Mouse (Mus musculus) kidney, embryonic 14.5 days (tissue): ENCODE results near the gene Anxa1. TPM values are rescaled to one million over a fixed set of nuclear protein-coding genes. Genes with fewer than 3 reads are reported as not detected.

Experiments
- ATAC-seq: fragments of 200-750 bp; cut with Nextera tagmentation; 2 replicates; pipeline ENCODE4 v1.8.0; 2017; ENCODE audit warnings: moderate number of reproducible peaks, mild to moderate bottlenecking, moderate TSS enrichment, moderate library complexity; ENCODE audit not compliant: low FRiP score, low TSS enrichment
- H3K27ac ChIP-seq: fragments of 300-500 bp; sonication (generic); 2 replicates; pipeline ENCODE4 v1.5.1; 2014; ENCODE audit warnings: low read depth, mild to moderate bottlenecking, low read length, moderate library complexity, mixed read lengths
- H3K27me3 ChIP-seq: fragments of 300-500 bp; sonication (generic); 2 replicates; pipeline ENCODE4 v1.6.1; 2014; ENCODE audit warnings: mild to moderate bottlenecking, low read length; ENCODE audit not compliant: control insufficient read depth, insufficient read depth
- H3K36me3 ChIP-seq: fragments of 300-500 bp; sonication (generic); 2 replicates; pipeline ENCODE4 v1.6.1; 2014; ENCODE audit warnings: low read length, mixed read lengths; ENCODE audit not compliant: control insufficient read depth, insufficient read depth
- H3K4me1 ChIP-seq: fragments of 300-500 bp; sonication (generic); 2 replicates; pipeline ENCODE4 v1.6.1; 2014; ENCODE audit warnings: low read length, mixed read lengths; ENCODE audit not compliant: control insufficient read depth, insufficient read depth
- H3K4me2 ChIP-seq: fragments of 300-500 bp; sonication (generic); replicated peaks from 2 replicates; pipeline ENCODE4 v1.6.1; 2014; ENCODE audit warnings: low read depth, mild to moderate bottlenecking, low read length
- H3K4me3 ChIP-seq: fragments of 300-500 bp; sonication (generic); 2 replicates; pipeline ENCODE4 v1.5.1; 2014; ENCODE audit warnings: mild to moderate bottlenecking, low read length
- H3K9ac ChIP-seq: fragments of 300-500 bp; sonication (generic); 2 replicates; pipeline ENCODE4 v1.6.1; 2014; ENCODE audit warnings: low read depth, mild to moderate bottlenecking, low read length, moderate library complexity
- H3K9me3 ChIP-seq: fragments of 300-500 bp; sonication (generic); 2 replicates; pipeline ENCODE4 v1.6.1; 2016; ENCODE audit warnings: low read length; ENCODE audit not compliant: control insufficient read depth
- WGBS: fragments of 180-500 bp; shearing (Covaris S2); extraction: QIAGEN DNeasy Blood & Tissue Kit; methylation state at CpG from one replicate; pipeline ENCODE4 v1.1.7; 2014; 5-methylcytosine and 5-hydroxymethylcytosine counted together
- polyA plus RNA-seq: library from polyadenylated mRNA; unstranded; fragments of >200 nt; fragmentation: Nextera tagmentation; extraction: Ambion mirVana; gene quantifications from 2 replicates; pipeline ENCODE4 v1.2.1, GENCODE M21; 2014

The Anxa1 gene
- polyA plus RNA-seq, 1 experiment from 2014 or later, result 25.6 TPM

- Histone ChIP-seq H3K4me2 (no peak overlapping the region; the same call in 1 of the 2 replicates), H3K9ac (no peak overlapping the region), H3K27me3 (no peaks in the 10 kb centered on the region), H3K27ac (no peak overlapping the region), H3K9me3 (no peaks in the 10 kb centered on the region), H3K36me3 (no peaks in the 10 kb centered on the region), H3K4me3 (no peak overlapping the region), H3K4me1 (no peaks in the 10 kb centered on the region)
- WGBS, result 73% methylated on average over 6 of the region's 6 CpGs
- ATAC-seq, result no peak
Observed at GRCm38 (mm10) chr19:20389245-20389644, 1.5 kb downstream of the Anxa1 start.

GRCm38 (mm10) chr19:20388276-20388675 lies 2.5 kb downstream of the Anxa1 start:
- 87% methylated on average over 6 of the region's 6 CpGs for WGBS
- no peaks in the 10 kb centered on the region for H3K27me3 ChIP-seq
- H3K4me3 ChIP-seq, result no peak overlapping the region
- no peak overlapping the region for H3K27ac ChIP-seq
- H3K9ac ChIP-seq, result no peak overlapping the region
- no peak overlapping the region for H3K4me2 ChIP-seq
- no peaks in the 10 kb centered on the region for H3K4me1 ChIP-seq
- H3K9me3 ChIP-seq, result no peaks in the 10 kb centered on the region
- ATAC-seq, result no peak
- H3K36me3 ChIP-seq, result no peaks in the 10 kb centered on the region

GRCm38 (mm10) chr19:20386296-20386695 lies 4.4 kb downstream of the Anxa1 start:
- Histone ChIP-seq H3K9ac (no peak overlapping the region), H3K27me3 (no peaks in the 10 kb centered on the region), H3K36me3 (no peaks in the 10 kb centered on the region), H3K9me3 (no peaks in the 10 kb centered on the region), H3K4me1 (no peaks in the 10 kb centered on the region), H3K27ac (no peak overlapping the region), H3K4me2 (no peak overlapping the region), H3K4me3 (no peak overlapping the region)
- 83% methylated on average over 2 of the region's 2 CpGs for WGBS
- no peak for ATAC-seq

GRCm38 (mm10) chr19:20385645-20386044 lies 5.1 kb downstream of the Anxa1 start:
- no peaks in the 10 kb centered on the region for H3K4me1 ChIP-seq
- ATAC-seq, result no peak
- 85% methylated on average over 6 of the region's 6 CpGs for WGBS
- H3K27ac ChIP-seq, result no peak overlapping the region
- no peak overlapping the region for H3K9ac ChIP-seq
- H3K4me2 ChIP-seq, result no peak overlapping the region
- no peaks in the 10 kb centered on the region for H3K27me3 ChIP-seq
- no peaks in the 10 kb centered on the region for H3K36me3 ChIP-seq
- no peak overlapping the region for H3K4me3 ChIP-seq
- H3K9me3 ChIP-seq, result no peaks in the 10 kb centered on the region

GRCm38 (mm10) chr19:20381207-20381752 lies 9.5 kb downstream of the Anxa1 start:
- Histone ChIP-seq H3K4me2 (no peak overlapping the region), H3K4me1 (no peaks in the 10 kb centered on the region), H3K36me3 (no peaks in the 10 kb centered on the region), H3K9me3 (no peaks in the 10 kb centered on the region), H3K27ac (no peak overlapping the region), H3K4me3 (no peak overlapping the region), H3K9ac (no peak overlapping the region), H3K27me3 (no peaks in the 10 kb centered on the region)
- WGBS, result 77% methylated on average over 2 of the region's 2 CpGs
- no peak for ATAC-seq

GRCm38 (mm10) chr19:20370175-20370574 lies 20.6 kb downstream of the Anxa1 start:
- Histone ChIP-seq H3K27me3 (no peaks in the 10 kb centered on the region), H3K4me1 (no peaks in the 10 kb centered on the region), H3K27ac (no peak overlapping the region), H3K9ac (no peak overlapping the region), H3K36me3 (no peaks in the 10 kb centered on the region), H3K4me2 (no peak overlapping the region), H3K4me3 (no peak overlapping the region), H3K9me3 (no peaks in the 10 kb centered on the region)
- no peak for ATAC-seq
- WGBS, result 86% methylated on average over 2 of the region's 2 CpGs

GRCm38 (mm10) chr19:20366571-20366970 lies 24.2 kb downstream of the Anxa1 start:
- no peak overlapping the region for H3K4me3 ChIP-seq
- H3K4me1 ChIP-seq, result no peaks in the 10 kb centered on the region
- 84% methylated on average over 5 of the region's 5 CpGs for WGBS
- H3K9ac ChIP-seq, result no peak overlapping the region
- H3K36me3 ChIP-seq, result no peaks in the 10 kb centered on the region
- no peaks in the 10 kb centered on the region for H3K9me3 ChIP-seq
- H3K4me2 ChIP-seq, result no peak overlapping the region
- no peaks in the 10 kb centered on the region for H3K27me3 ChIP-seq
- no peak for ATAC-seq
- no peak overlapping the region for H3K27ac ChIP-seq

- H3K27me3 ChIP-seq, result no peaks in the 10 kb centered on the region
- H3K4me3 ChIP-seq, result no peak overlapping the region
- no peaks in the 10 kb centered on the region for H3K36me3 ChIP-seq
- H3K4me2 ChIP-seq, result no peak overlapping the region
- H3K27ac ChIP-seq, result no peak overlapping the region
- no peaks in the 10 kb centered on the region for H3K4me1 ChIP-seq
- H3K9me3 ChIP-seq, result no peaks in the 10 kb centered on the region
- no peak overlapping the region for H3K9ac ChIP-seq
- WGBS, result 59% methylated on average over 2 of the region's 2 CpGs
- no peak for ATAC-seq
Observed at GRCm38 (mm10) chr19:20366010-20366409, 24.7 kb downstream of the Anxa1 start.

- H3K27me3 ChIP-seq, result no peaks in the 10 kb centered on the region
- H3K9me3 ChIP-seq, result no peaks in the 10 kb centered on the region
- H3K27ac ChIP-seq, result no peak overlapping the region
- 78% methylated on average over 2 of the region's 2 CpGs for WGBS
- no peak for ATAC-seq
- no peak overlapping the region for H3K4me2 ChIP-seq
- no peak overlapping the region for H3K9ac ChIP-seq
- H3K4me3 ChIP-seq, result no peak overlapping the region
- H3K36me3 ChIP-seq, result no peaks in the 10 kb centered on the region
- no peaks in the 10 kb centered on the region for H3K4me1 ChIP-seq
Observed at GRCm38 (mm10) chr19:20365364-20365763, 25.4 kb downstream of the Anxa1 start.
